Mouse (Mus musculus) C3H10T1/2 (cell line): ENCODE measurements around the gene Tmod2. TPM values are rescaled to one million over a fixed set of nuclear protein-coding genes. Genes with fewer than 3 reads are reported as not detected.

Source experiments
- polyA plus RNA-seq, 2 experiments: library from polyadenylated mRNA; unstranded; fragments of >200 nt; fragmentation: generic; extraction: Trizol; gene quantifications; one replicate each; pipeline ENCODE4 v1.2.1; 2012; ENCODE audit warnings: missing spikeins in 2 of 2

Gene Tmod2
- under 1 TPM; 0.11 to 0.39 TPM for polyA plus RNA-seq

DNA sequence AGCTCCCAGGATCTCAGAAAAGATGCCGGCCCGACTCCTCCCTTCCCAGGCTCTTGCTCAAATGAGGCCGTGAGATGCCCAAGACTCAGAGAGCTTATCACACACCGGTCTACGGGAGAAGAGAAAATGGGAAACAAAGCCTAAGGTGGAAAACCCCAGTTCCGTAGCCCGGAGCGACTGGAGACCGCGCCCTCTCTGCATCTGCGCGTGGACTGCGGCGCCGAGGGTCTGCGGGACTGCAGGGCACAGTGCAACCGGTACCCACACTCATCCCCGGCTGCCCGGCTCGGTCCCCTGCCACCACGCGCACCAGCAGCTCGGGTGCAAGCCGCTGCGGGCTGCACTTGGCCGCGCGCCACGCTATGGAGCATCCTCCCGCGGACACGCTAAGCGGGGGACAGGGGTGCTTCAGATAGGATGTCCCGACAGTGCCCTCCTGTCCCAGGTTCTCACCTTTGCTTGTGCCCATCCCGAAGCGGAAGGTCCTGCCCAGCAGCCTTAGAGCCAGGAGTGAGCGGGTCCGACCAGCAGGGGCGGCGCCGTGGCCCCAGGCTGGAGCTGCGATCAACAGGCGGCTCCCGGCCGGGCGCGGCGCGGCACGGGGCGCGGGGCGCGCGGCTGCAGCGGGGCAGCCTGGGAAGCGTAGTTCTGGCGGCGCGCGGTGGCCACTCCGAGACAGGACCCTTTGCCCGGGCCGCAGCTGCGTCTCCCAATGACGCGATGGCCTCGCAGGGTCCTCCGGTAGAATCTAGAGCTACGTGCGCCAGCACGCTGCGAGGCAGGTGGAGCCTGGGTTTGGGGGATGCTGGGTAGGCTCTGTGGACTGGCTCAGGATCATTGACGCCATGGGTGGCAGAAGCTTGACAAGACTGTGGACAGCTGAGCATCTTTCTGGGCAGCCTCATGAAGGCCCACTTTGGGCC is at the start of gene Tmod2:
Tmod2 (minus strand) TSS at position 755 of the 923 bp plus-strand sequence.

DNA sequence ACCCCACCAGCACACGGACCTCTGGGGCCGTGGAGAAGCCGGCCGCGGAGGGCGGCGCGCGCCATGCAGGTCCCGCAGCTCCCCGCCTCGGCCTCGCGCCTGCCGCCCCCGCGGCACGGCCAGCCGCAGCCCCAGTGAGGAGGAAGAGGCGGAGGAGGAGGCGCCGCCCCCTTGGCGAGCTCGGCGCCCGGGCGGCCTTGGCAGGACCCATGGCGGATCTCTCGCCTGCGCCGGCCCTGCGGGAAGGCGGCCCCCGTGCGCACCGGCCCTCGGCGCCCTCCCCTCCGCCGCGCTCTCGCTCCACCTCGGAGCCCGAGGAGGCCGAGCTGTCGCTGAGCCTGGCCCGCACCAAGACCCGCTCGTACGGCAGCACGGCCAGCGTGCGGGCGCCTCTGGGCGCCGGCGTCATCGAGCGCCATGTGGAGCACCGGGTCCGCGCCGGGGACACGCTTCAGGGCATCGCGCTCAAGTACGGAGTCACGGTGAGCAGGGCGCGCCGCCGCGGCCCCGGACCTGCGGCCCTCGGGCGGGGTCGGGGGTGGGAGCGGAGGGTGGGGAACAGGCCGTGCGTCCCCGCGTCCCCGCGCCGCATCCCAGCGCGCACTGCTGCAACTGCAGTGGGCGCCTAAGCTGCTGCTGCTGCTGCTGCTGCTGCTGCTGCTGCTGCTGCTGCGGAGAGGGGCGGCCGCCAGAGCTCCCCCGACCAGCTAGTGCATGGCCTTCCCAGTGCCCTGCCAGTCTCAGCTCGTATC is 14.6 kb upstream of the Tmod2 start, which contains the start of gene Lysmd2:
Lysmd2 (plus strand) TSS at position 186 of the 752 bp plus-strand sequence.

DNA sequence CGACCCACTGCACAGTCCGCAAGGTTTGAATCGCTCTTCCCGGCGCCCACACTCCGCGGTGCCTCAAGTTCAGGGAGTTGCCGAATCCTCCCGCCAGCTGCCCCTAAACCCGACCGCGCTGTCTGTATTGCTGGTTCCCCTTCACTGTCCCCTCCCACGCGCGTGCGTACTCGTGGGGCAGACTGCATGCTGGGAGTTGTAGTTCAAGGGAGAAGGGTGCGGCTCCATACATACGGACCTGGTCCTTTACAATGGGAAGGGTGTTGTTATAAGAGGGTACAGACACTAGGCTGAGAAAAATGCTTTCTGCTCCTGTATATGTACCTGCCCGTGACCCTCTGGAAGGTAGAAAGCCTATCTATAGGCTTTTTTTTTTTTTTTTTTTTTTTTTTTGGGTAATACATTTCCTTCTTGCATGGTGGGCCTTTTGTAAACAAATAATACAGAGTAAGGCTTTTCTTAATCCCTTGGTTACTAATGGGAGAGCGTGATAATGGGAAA is 51.6 kb downstream of the Tmod2 start, which contains the start of gene Tmod3:
Tmod3 (minus strand) TSS at position 146 of the 501 bp plus-strand sequence.

Other genes with a start within 250 kb of the Tmod2 start
- 1 to 10 TPM; 2.4 to 9.3 TPM for gene Mapk6, start 201.3 kb downstream of the Tmod2 start, polyA plus RNA-seq
- 10 to 100 TPM in 1 of 2 experiments, 1 to 10 TPM in 1; 2.5 to 13.8 TPM for gene Leo1, start 169.8 kb downstream of the Tmod2 start, polyA plus RNA-seq
- 10 to 100 TPM in 1 of 2 experiments, 1 to 10 TPM in 1; 1.2 to 23.0 TPM for gene Tmod3, start 51.7 kb downstream of the Tmod2 start, polyA plus RNA-seq
- gene Lysmd2, start 14.4 kb upstream of the Tmod2 start, polyA plus RNA-seq: 10 to 100 TPM in 1 of 2 experiments, 1 to 10 TPM in 1; 6.3 to 23.8 TPM
- not detected for gene Scg3, start 72.7 kb upstream of the Tmod2 start, polyA plus RNA-seq
- not detected for gene Bmp5, start 164.0 kb upstream of the Tmod2 start, polyA plus RNA-seq